Mouse (Mus musculus): Measurements from ENCODE around the gene Zfp446.

- TF ChIP-seq POLR2A (IDR thresholded peaks at IDR 0.05; ENCODE audit: low read depth, low read length) (peak; percentile 0; the same call in 1 of the 2 replicates), CTCF (IDR thresholded peaks at IDR 0.05; ENCODE audit: extremely low read depth, insufficient read depth, insufficient read length, insufficient replicate concordance) (no peak)
Observed at GRCm38 (mm10) chr7:13034148-13034977, 56.7 kb downstream of the Zfp446 start, which contains the start of gene Chmp2a.

Data from spleen, adult 2 months (tissue).